Mouse (Mus musculus) right cerebral cortex, adult 2 months (tissue): ENCODE data around the gene Pnpt1.

ENCODE experiments used
- DNase-seq, 2 experiments: peaks; one replicate each; pipeline ENCODE4 v3.0.0; 2021 to 2022; ENCODE audit warnings: low spot score in 2 of 2

Gene Pnpt1

GRCm38 (mm10) chr11:29130385-29131355 is at the start of gene Pnpt1:
TSS of gene Pnpt1 (plus strand) at chr11:29130744.
- peak; percentile 91 to 92 for DNase-seq

DNA sequence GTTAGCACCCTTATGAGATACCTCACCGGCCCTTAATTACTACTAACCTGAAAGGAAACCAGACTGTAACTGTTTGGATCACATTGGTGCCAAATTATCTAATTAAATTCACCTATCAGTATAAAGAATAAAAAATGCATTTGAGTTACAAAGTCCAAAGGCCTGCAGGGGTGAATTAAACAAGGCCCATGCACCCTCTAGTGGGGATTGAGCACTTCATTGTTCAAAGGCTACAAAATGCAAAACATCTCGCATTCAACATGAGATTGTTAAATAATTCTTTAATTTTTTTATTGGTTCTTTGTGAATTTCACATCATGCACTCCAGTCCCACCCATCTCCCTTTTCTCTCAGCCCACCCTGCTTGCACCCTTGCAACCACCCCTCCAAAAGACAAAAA is 38.1 kb upstream of the Pnpt1 start:
- no peak for DNase-seq

DNA sequence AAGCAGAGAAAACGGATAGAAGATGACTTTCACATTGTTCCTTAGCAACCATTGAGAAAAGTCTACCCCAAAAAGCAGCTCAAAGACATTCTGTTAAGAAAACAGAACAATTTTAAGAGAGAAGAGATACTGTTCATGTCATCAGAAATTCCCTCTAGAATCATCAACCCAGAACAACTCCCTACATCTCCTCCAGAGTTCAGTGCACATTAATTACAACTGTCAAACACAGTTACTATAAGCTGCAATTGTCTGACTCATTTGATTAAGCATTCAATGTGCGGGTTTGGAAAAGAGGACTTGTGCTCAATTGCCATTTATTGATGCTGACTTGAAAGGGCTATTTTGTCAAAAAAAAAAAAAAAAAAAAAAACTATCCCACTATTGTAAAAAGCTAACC is 31.6 kb upstream of the Pnpt1 start:
- DNase-seq, result no peak

DNA sequence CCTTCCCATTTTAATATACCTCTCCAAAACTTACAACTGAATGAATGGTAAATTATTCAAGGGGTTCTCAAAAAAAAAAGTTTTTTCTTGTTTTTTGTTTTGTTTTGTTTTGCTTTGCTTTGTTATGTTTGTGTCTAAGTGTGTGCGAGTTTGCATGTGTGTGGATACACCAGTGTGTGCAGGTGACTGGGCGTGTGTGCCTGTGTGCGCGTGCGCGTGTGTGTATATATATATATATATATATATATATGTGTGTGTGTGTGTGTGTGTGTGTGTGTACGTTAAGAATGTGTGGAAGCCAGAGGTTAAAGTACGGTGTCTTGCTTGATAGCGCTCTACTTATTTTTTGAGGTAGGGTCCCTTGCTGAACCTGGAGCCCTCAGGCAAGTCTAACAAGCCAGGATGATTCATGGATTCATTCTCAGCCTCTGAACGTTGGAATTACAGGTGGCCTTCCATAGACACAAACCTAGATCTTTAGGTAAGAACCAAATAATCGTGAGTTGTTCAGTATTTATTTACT is 621 bp upstream of the Pnpt1 start:
- DNase-seq, result peak in 1 of 2 experiments; percentile 5

DNA sequence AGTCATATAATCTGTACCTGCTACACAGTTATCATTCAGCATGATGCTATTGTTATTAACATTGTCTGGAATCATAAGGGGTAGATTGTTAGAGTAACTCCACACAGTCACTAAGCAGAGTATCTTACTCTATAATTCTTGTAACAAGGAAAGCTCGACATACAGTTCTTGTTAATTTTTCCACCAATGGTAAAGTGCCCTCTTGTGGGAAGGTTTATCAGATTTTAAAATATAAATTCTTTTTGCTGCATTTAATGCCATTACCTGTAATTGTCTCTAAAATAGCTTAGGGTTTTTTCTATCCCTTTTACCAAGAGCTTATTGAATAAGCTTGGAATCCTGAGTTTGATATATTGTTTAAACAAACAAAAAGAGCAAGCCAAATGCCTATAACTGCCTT is 10.1 kb downstream of the Pnpt1 start:
- no peak for DNase-seq

DNA sequence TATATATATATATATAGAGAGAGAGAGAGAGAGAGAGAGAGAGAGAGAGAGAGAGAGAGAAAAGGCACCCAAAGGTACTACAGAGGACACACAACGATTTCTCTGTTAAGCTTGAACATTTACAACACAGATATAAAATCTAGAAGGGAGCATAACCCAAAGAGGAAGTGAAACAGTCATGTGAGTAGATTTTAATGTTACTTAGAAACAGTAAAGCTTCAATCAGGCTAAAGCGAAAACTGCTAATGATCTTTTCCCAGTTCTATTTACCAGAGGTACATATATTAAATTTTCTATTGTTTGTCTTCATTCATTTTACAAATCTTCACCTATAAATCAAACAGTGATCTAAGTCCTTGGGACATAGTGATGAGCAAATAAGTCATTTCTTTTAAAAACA is 18.4 kb downstream of the Pnpt1 start:
- no peak for DNase-seq

DNA sequence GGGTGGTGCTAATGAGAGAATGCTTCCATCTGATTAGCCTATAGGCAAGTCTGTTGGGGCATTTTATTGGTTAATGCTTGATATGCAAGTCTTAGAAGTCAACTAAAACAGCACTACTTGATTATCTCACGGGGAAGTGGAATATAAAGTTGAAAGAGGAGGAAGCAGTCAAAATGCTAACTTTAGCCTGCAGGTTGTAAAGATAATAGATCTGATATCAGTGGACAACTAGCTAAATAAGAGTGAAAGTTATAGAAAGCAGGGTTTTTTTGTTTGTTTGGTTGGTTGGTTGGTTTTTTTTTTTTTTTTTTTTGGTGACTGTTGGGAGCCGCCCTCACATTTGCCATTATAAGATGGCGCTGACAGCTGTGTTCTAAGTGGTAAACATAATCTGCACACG is 33.0 kb downstream of the Pnpt1 start:
- DNase-seq, result no peak

DNA sequence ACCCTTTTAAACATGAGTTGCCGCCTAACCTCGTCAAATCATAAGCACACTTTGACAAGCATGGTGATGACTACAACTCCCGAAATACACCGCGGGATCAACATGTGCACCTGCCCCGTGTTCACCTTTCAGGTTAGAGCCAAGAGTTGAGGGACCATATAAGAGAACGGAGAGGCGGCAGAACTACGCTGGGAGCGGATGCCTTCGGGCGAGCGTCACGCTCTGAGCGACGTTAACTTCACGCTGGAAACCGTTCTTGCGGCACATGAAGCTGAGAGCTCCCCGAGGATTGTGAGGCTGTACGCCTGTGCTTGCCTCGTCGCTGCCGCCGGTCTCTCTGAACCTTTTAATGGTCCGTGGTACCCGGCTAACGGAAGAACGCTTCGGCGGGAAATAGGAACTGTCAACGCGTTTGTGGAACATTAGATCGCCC is 41.4 kb downstream of the Pnpt1 start:
- peak; percentile 67 to 75 for DNase-seq

- DNase-seq, result peak; percentile 99
Observed at GRCm38 (mm10) chr11:29172563-29173124, 42.1 kb downstream of the Pnpt1 start, which contains the start of gene Ppp4r3b. TSS of gene Ppp4r3b (plus strand) at chr11:29172890.

DNA sequence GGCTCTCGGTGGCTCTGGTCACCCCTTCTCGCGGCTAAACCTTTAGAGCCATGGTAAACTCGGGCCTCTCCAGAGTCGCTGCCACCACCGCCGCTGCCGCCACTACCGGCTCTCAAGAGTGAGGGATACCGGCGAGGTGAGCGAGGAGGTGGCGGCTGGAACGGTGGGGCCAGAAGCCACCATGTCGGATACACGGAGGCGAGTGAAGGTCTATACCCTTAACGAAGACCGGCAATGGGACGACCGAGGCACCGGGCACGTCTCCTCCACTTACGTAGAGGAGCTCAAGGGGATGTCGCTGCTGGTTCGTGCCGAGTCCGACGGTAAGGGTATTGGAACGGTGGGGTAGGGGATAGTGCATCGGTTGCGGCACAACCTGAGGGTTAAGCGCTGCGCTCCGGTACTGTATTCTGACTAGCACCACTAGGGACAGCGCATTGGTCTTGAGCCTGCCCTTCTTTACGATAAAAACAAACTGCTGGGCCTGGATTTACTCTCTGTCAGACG is 42.6 kb downstream of the Pnpt1 start:
- peak; percentile 54 to 56 for DNase-seq

DNA sequence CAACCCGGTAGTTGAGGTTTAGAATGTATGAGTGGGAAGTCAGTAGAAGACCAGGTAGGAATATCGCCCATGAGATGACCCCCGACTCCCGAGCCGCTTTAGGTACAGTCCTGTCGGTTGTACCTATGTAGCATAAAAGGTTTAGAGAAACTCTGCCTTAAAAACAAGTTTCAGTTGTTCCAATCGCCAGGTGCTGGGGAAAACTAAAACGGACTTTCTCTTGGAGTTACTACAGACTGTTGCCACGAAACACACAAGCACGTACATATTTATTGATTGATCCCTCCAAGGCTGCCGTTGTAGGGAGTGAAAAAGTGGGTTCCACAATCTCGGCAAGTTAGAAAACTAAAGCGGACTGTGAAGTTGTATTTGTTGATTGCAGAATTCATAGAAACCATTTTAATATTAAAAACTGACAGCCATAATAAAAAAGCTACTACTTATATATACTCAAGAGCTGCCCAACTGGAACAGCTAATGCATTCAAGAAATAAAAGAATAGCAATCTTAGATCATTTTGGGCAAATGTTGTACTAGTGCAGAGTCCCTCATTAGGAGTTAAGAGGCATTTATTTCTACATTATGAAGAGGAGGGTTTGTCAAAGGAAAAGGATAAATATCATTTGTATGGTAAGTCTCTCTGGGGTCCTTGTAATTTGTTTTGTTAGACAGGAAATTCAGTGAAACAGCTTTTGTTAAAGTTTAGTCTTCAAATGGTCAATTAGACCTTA is 43.3 kb downstream of the Pnpt1 start:
- no peak for DNase-seq

DNA sequence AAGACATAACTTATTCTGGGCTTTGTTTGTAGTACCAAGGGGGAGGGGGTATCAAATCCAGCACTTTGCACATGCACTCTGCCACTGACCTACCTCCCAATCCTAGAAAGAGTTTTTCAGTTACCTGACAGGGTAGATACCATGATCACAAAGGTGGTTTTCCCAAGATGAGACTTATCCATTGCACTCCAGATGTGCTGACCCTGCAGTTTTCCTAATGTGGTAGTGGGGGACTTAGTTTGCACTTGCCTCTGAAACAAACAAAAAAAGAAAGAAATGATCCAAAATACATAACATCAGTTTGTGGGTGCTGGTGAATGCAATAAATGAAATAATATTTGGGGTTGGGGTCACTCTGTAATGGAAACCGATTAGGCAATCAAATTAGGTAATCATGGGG is 48.8 kb downstream of the Pnpt1 start:
- no peak for DNase-seq

GRCm38 (mm10) chr11:29180657-29181056 is 50.1 kb downstream of the Pnpt1 start:
- DNase-seq, result peak; percentile 18 to 22

- DNase-seq, result no peak
Observed at GRCm38 (mm10) chr11:29181751-29182150, 51.2 kb downstream of the Pnpt1 start.

DNA sequence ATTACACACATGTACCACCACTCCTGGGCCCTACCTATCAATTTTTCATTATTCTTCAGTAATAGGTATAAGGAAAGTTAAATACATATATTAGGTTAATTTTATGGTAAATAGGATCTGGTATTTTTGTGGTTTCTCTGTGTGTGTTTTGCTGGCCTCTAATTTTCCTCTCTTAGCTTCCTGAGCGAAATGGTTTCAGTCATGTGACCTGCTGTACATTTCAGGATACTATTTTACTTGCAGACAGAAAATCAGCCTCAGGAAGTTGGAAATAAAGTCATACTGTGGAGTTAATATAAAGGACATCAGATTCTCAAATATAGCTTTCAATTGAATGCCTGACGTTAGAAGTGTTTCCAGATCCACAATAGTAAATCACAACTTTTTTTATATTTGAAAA is 58.4 kb downstream of the Pnpt1 start:
- DNase-seq, result no peak

GRCm38 (mm10) chr11:29203653-29204052 is 73.1 kb downstream of the Pnpt1 start:
- DNase-seq, result no peak

DNA sequence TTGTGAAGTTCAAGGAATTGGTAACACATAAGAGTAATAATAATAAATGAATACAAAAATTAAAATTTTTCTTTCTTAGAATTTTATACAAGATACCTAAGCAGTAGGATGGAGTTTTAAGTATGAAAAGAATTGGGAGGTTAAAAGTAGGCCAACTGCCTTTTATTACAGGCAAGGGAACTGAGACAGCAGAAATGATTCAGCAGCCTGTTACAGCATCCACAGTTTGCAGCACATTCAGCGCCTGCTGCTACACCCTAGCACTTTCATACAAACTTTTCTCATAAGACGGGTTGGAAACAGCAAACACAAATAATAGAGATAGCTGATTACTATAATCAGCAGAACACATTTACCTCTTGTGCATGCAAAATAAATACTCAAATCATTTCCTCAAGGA is 79.2 kb downstream of the Pnpt1 start:
- no peak for DNase-seq
